Mouse (Mus musculus) hindbrain, embryonic 11.5 days (tissue): Measurements from ENCODE around the gene Gm867. TPM values are rescaled to one million over a fixed set of nuclear protein-coding genes. Genes with fewer than 3 reads are reported as not detected.

Source experiments
- ATAC-seq: fragments of 200-750 bp; cut with Nextera tagmentation; 2 replicates; pipeline ENCODE4 v1.8.0; 2017; ENCODE audit warnings: mild to moderate bottlenecking, moderate TSS enrichment, moderate library complexity; ENCODE audit not compliant: low FRiP score
- DNase-seq: peaks from one replicate; pipeline ENCODE4 v3.0.0-alpha.2; 2015; ENCODE audit warnings: low spot score
- H3K27ac ChIP-seq: fragments of 300-500 bp; sonication (generic); 2 replicates; pipeline ENCODE4 v1.5.1; 2014; ENCODE audit warnings: mild to moderate bottlenecking, low read depth, low read length
- H3K27me3 ChIP-seq: fragments of 300-500 bp; sonication (generic); 2 replicates; pipeline ENCODE4 v1.6.1; 2014; ENCODE audit warnings: mild to moderate bottlenecking, low read length, moderate library complexity, mixed read lengths; ENCODE audit not compliant: control insufficient read depth, insufficient read depth
- H3K36me3 ChIP-seq: fragments of 300-500 bp; sonication (generic); 2 replicates; pipeline ENCODE4 v1.6.1; 2014; ENCODE audit warnings: mild to moderate bottlenecking, low read length, moderate library complexity, mixed read lengths; ENCODE audit not compliant: control insufficient read depth, insufficient read depth
- H3K4me1 ChIP-seq: fragments of 300-500 bp; sonication (generic); replicated peaks from 2 replicates; pipeline ENCODE4 v1.6.1; 2014; ENCODE audit warnings: low read length, mixed read lengths; ENCODE audit not compliant: control insufficient read depth, insufficient read depth
- H3K4me2 ChIP-seq: fragments of 300-500 bp; sonication (generic); replicated peaks from 2 replicates; pipeline ENCODE4 v1.6.1; 2014; ENCODE audit warnings: mild to moderate bottlenecking, low read depth, low read length
- H3K4me3 ChIP-seq: fragments of 300-500 bp; sonication (generic); 2 replicates; pipeline ENCODE4 v1.5.1; 2014; ENCODE audit warnings: low read depth, low read length
- H3K9ac ChIP-seq: fragments of 300-500 bp; sonication (generic); 2 replicates; pipeline ENCODE4 v1.6.1; 2014; ENCODE audit warnings: low read depth, low read length
- H3K9me3 ChIP-seq: fragments of 300-500 bp; sonication (generic); 2 replicates; pipeline ENCODE4 v1.6.1; 2016; ENCODE audit warnings: low read length; ENCODE audit not compliant: control insufficient read depth
- WGBS: fragments of 180-500 bp; shearing (Covaris S2); extraction: QIAGEN DNeasy Blood & Tissue Kit; methylation state at CpG from one replicate; pipeline ENCODE4 v1.1.7; 2014; 5-methylcytosine and 5-hydroxymethylcytosine counted together
- polyA plus RNA-seq: library from polyadenylated mRNA; unstranded; fragments of >200 nt; fragmentation: Nextera tagmentation; extraction: Ambion mirVana; gene quantifications from 2 replicates; pipeline ENCODE4 v1.2.1, GENCODE M21; 2014

The Gm867 gene
- polyA plus RNA-seq, 1 experiment from 2014 or later: 2.0 TPM

DNA sequence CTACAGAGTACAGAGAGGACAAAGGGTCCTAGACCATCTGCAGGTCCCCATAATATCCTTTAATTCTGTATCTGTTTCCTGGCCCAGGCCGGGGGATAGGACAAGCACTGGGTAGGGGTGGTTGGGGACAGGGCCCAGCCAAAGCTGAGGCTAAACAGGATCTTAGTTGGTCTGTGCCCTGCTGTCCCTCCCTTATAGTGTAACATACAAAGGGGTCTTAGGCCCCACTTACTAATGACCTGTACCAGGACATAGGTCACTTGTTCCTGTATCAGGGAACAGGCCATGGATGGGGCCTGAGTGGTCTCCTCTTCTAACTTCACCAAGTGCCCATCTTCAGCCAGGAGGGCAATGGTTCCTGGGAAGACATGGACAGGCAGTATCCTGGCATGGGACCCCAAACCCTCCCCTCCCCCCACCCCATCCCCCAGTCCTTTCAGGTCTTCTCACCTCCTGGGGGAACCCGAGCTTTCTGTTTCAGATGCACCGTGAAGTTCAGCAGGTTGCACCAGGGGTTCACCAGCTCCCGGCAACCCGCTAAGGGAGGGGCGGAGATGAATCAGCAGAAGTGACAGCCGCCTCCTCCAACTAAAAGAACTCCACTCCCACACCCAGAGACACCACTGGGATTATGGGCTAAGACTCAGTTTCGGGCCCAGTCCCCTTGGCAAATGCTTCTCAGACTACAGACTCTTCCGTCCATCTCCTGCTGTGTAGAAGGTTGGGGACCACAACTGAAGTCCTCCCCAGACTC is 814 bp downstream of the Gm867 start:
- Histone ChIP-seq H3K27ac (no peak overlapping the region), H3K27me3 (peaks cover 14% of the 10 kb centered on the region), H3K9ac (no peak overlapping the region), H3K36me3 (no peaks in the 10 kb centered on the region), H3K9me3 (no peaks in the 10 kb centered on the region), H3K4me2 (no peak overlapping the region), H3K4me3 (no peak overlapping the region), H3K4me1 (peaks cover 7% of the 10 kb centered on the region; the same call in 1 of the 2 replicates)
- no peak for DNase-seq
- WGBS: 34% methylated on average over 9 of the region's 9 CpGs
- no peak for ATAC-seq

- Histone ChIP-seq H3K9me3 (no peaks in the 10 kb centered on the region), H3K4me2 (no peak overlapping the region), H3K36me3 (no peaks in the 10 kb centered on the region), H3K4me1 (peaks cover 4% of the 10 kb centered on the region; the same call in 1 of the 2 replicates), H3K4me3 (no peak overlapping the region), H3K27ac (no peak overlapping the region), H3K9ac (no peak overlapping the region), H3K27me3 (peaks cover 17% of the 10 kb centered on the region)
- WGBS: 48% methylated on average over 10 of the region's 10 CpGs
- DNase-seq (no peak), ATAC-seq (no peak)
These were observed 2.4 kb downstream of the Gm867 start for GRCm38 (mm10) chr10:75937851-75938643.

DNA sequence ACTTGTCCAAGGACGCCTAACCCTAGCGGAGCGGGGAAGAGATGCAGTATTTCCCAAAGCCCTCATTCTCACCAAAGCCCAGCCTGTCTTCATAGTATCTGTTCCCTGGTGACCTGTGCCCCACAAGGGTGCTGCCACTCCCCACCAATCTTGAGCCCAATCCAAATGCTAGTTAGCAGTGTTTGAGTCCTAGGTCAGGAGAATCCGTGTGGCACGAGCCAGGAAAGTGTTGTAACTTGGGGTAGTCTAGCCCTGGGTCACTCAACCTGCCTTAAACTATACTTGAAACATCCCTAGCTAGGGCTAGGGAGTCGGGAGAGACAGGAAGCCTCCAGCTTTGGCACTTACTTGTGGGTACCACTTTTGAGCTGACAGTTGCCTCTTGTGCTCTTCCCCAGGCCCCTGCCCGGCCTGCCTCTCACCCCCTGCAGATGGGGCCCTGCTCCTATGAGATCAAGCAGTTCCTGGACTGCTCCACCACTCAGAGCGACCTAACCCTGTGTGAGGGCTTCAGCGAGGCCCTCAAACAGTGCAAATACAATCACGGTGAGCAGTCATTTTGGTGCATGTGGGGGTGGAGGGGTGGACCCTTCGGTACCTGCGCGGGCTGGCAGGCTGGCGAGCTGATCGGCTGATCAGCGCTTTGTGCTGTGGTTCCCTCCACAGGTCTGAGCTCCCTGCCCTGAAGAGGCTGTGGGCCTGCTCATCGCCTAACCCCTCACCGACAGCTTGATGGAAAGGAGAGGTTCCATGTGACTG is 3.4 kb downstream of the Gm867 start:
- peaks cover 18% of the 10 kb centered on the region for H3K27me3 ChIP-seq
- no peak overlapping the region for H3K27ac ChIP-seq
- no peak for DNase-seq
- H3K4me3 ChIP-seq: no peak overlapping the region
- peaks cover 4% of the 10 kb centered on the region; the same call in 1 of the 2 replicates for H3K4me1 ChIP-seq
- H3K36me3 ChIP-seq: no peaks in the 10 kb centered on the region
- H3K9me3 ChIP-seq: no peaks in the 10 kb centered on the region
- H3K4me2 ChIP-seq: no peak overlapping the region
- WGBS: 29% methylated on average over 18 of the region's 18 CpGs
- ATAC-seq: no peak
- no peak overlapping the region for H3K9ac ChIP-seq

GRCm38 (mm10) chr10:75935680-75936541 is 4.6 kb downstream of the Gm867 start, which contains the start of gene Mmp11:
Gene Mmp11, minus strand, starts transcription at chr10:75936496.
- Histone ChIP-seq H3K27ac (no peak within 1 kb of the TSS), H3K9me3 (no peaks in the 10 kb centered on the region), H3K36me3 (no peaks in the 10 kb centered on the region), H3K4me3 (peak within 1 kb of the TSS; percentile 50), H3K4me2 (peak within 1 kb of the TSS; percentile 88), H3K9ac (peak within 1 kb of the TSS; percentile 29), H3K27me3 (peaks cover 30% of the 10 kb centered on the region), H3K4me1 (peaks cover 10% of the 10 kb centered on the region)
- peak; percentile 48 for ATAC-seq
- DNase-seq: peak; percentile 85
- 2% methylated on average over 51 of the region's 51 CpGs for WGBS

DNA sequence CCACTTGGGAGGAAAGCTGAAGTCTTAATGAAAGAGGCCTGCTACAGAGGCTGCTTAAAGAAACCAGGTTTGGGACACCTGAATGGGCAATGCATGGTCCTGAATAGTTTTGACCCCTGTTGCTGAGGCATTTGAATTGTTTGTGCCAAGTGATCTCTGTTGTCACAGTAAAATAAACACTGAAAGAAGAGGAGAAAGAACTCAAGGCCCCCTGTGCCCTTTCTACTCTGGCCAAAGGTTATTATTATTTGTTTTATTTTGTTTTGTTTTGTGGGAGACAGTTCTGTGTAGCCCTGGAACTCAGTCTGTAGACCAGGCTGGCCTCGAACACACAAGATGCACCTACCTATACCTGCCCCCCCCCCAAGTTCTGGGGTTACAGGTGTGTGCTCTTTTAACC is 5.5 kb downstream of the Gm867 start:
- DNase-seq (no peak), ATAC-seq (no peak)
- 0 out of 2 replicates have a peak overlapping the region, but pooled peaks have one; percentile 88 for H3K4me2 ChIP-seq
- H3K27me3 ChIP-seq: peaks cover 34% of the 10 kb centered on the region
- H3K4me3 ChIP-seq: no peak overlapping the region
- no peak overlapping the region for H3K27ac ChIP-seq
- 76% methylated on average over 1 of the region's 1 CpGs for WGBS
- H3K36me3 ChIP-seq: no peaks in the 10 kb centered on the region
- no peaks in the 10 kb centered on the region for H3K9me3 ChIP-seq
- peaks cover 10% of the 10 kb centered on the region for H3K4me1 ChIP-seq
- no peak overlapping the region for H3K9ac ChIP-seq

DNA sequence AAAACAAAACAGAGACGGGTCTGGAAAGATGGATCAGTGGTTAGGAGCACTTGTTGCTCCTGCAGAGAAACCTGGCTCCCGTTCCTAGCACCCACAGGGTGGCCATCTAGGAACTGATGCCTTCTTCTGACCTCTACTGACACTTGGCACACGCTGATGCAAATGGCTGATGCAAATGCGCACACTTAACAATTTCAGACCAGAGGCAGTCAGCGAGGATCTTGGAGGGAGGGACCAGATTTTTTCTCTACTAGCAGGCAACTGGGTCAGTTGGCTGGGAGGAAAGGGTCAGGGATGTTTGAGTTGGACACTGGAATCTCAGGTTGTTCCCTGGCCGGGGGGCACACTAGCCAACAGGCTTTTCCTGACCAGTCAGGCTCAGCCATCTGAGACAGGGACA is 7.6 kb downstream of the Gm867 start, which contains the start of gene Chchd10:
TSS of gene Chchd10 (plus strand) at position 240 of the 400 bp plus-strand sequence.
- 20% methylated on average over 6 of the region's 6 CpGs for WGBS
- no peaks in the 10 kb centered on the region for H3K36me3 ChIP-seq
- no peaks in the 10 kb centered on the region for H3K9me3 ChIP-seq
- no peak for ATAC-seq
- peaks cover 10% of the 10 kb centered on the region for H3K4me1 ChIP-seq
- peak within 1 kb of the TSS; percentile 93 for H3K4me2 ChIP-seq
- H3K4me3 ChIP-seq: peak within 1 kb of the TSS; percentile 54
- no peak for DNase-seq
- peak within 1 kb of the TSS; percentile 88 for H3K9ac ChIP-seq
- peaks cover 34% of the 10 kb centered on the region for H3K27me3 ChIP-seq
- no peak within 1 kb of the TSS for H3K27ac ChIP-seq

DNA sequence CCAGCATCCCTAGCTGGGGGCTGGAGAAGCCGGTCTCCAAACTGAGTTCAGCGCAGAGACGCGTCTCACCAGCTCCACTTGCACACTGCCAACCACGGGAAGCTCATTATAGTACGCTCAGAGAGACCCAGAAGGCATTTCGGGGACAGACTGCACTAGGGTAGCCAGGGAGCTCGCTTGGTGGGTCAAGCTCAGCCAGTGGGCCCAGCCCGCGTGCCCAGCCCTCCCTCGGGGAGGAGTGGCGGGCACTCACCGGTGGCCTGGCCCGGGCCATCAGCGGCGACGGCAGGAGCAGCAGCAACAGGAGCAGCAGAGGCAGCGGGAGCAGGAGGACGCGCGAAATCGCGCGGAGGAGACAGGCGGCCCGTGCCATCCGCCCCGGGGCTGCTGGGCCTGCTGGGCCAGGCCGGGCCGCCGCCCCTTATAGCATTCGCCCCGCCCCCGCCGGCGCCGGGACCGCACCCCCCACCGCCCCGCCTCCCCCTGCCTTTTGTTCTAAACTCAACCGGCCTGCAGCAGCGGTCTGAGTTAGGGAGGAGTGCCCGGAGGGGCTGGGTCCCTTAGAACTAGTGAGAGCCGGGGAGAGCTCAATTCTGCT is 8.3 kb downstream of the Gm867 start:
- peak overlapping the region; percentile 54 for H3K4me3 ChIP-seq
- 2% methylated on average over 39 of the region's 44 CpGs for WGBS
- peak; percentile 63 for ATAC-seq

More for the DNA sequence above, 8.3 kb downstream of the Gm867 start:
- Histone ChIP-seq H3K9ac (peak overlapping the region; percentile 88), H3K4me2 (peak overlapping the region; percentile 93), H3K27me3 (peaks cover 31% of the 10 kb centered on the region), H3K4me1 (peaks cover 10% of the 10 kb centered on the region), H3K9me3 (no peaks in the 10 kb centered on the region), H3K36me3 (no peaks in the 10 kb centered on the region), H3K27ac (no peak overlapping the region)
- DNase-seq: peak; percentile 77
